8 mouse cellular contexts compared by ENCODE assay signal in genomic region chr19:38224685-38225060, GRCm38 (mm10). TPM values are rescaled to one million over a fixed set of nuclear protein-coding genes. Genes with fewer than 3 reads are reported as not detected.
A peak's percentile ranks its signal among the peaks of the same experiment; 100 is the strongest.
DNase-seq lines count a peak whose midpoint lies in the region; ATAC-seq and TF ChIP-seq lines count a peak whose summit lies in the region.

No protein-coding gene starts in this region.

- H3K4me2 ChIP-seq in embryonic facial prominence, embryonic 14.5 days (ENCODE audit: low read depth, low read length) = peak overlapping the region; percentile 89
- H3K4me2 ChIP-seq in midbrain, embryonic 15.5 days = peak overlapping the region; percentile 68

- ATAC-seq in embryonic facial prominence, embryonic 14.5 days (ENCODE audit: low read depth) = no peak
- ATAC-seq in midbrain, embryonic 15.5 days (replicated peaks) = peak; percentile 65

- intact Hi-C loops in gastrocnemius, adult 2 months (cut with DNase I) = loop anchor here (10.0 kb wide), 1 partner anchor 590 kb away; the partner anchor contains the start of gene Noc3l
- intact Hi-C loops in gastrocnemius, postnatal 36 days (cut with DNase I) = loop anchor here (10.0 kb wide), 1 partner anchor 590 kb away; the partner anchor contains the start of gene Noc3l

- H3K36me3 ChIP-seq in E14TG2a.4 (ENCODE audit: insufficient read depth, low read length) = peaks cover 17% of the 10 kb centered on the region
- H3K36me3 ChIP-seq in embryonic facial prominence, embryonic 14.5 days (ENCODE audit: control insufficient read depth, insufficient read depth, low read length) = no peaks in the 10 kb centered on the region
- H3K36me3 ChIP-seq in midbrain, embryonic 15.5 days (replicated peaks) = no peaks in the 10 kb centered on the region

- no peak for TF ChIP-seq CTCF in gastrocnemius, adult 2 months (IDR thresholded peaks at IDR 0.05)
- no peak for TF ChIP-seq CTCF in E14TG2a.4 (conservative IDR thresholded peaks at IDR 0.05; ENCODE audit: low read length)
- no peak for TF ChIP-seq CTCF in layer of hippocampus, adult 2 months (conservative IDR thresholded peaks at IDR 0.05)

- H3K27ac ChIP-seq in gastrocnemius, adult 2 months = peak overlapping the region; percentile 91
- peak overlapping the region; percentile 71; the same call in 1 of the 2 replicates for H3K27ac ChIP-seq in embryonic facial prominence, embryonic 14.5 days (replicated peaks; ENCODE audit: low read depth, low read length)
- H3K27ac ChIP-seq in layer of hippocampus, adult 2 months = peak overlapping the region; percentile 92
- H3K27ac ChIP-seq in midbrain, embryonic 15.5 days = peak overlapping the region; percentile 96

- H3K4me3 ChIP-seq in gastrocnemius, adult 2 months = peak overlapping the region; percentile 85
- peak overlapping the region; percentile 94 for H3K4me3 ChIP-seq in E14TG2a.4 (replicated peaks; ENCODE audit: low read length)
- peak overlapping the region; percentile 74 for H3K4me3 ChIP-seq in embryonic facial prominence, embryonic 14.5 days (ENCODE audit: low read depth, low read length)
- H3K4me3 ChIP-seq in layer of hippocampus, adult 2 months = peak overlapping the region; percentile 74
- peak overlapping the region; percentile 60 for H3K4me3 ChIP-seq in midbrain, embryonic 15.5 days

- H3K9me3 ChIP-seq in E14TG2a.4 (ENCODE audit: low read length) = peaks cover 6% of the 10 kb centered on the region
- H3K9me3 ChIP-seq in embryonic facial prominence, embryonic 14.5 days (ENCODE audit: control insufficient read depth, low read length) = 0 out of 2 replicates have a peak, but pooled peaks cover 3% of the 10 kb centered on the region
- no peaks in the 10 kb centered on the region for H3K9me3 ChIP-seq in midbrain, embryonic 15.5 days

- H3K9ac ChIP-seq in embryonic facial prominence, embryonic 14.5 days (ENCODE audit: low read depth, low read length) = peak overlapping the region; percentile 76
- H3K9ac ChIP-seq in midbrain, embryonic 15.5 days = peak overlapping the region; percentile 65

- H3K4me1 ChIP-seq in E14TG2a.4 (replicated peaks; ENCODE audit: low read depth, low read length) = peaks cover 11% of the 10 kb centered on the region
- H3K4me1 ChIP-seq in embryonic facial prominence, embryonic 14.5 days (ENCODE audit: control insufficient read depth, insufficient read depth, low read length) = peaks cover 5% of the 10 kb centered on the region; the same call in 1 of the 2 replicates
- peaks cover 16% of the 10 kb centered on the region for H3K4me1 ChIP-seq in midbrain, embryonic 15.5 days

- H3K27me3 ChIP-seq in E14TG2a.4 (ENCODE audit: insufficient read depth, low read length) = no peaks in the 10 kb centered on the region
- H3K27me3 ChIP-seq in embryonic facial prominence, embryonic 14.5 days (replicated peaks; ENCODE audit: control insufficient read depth, insufficient read depth, low read length) = no peaks in the 10 kb centered on the region
- H3K27me3 ChIP-seq in midbrain, embryonic 15.5 days (replicated peaks) = no peaks in the 10 kb centered on the region

- no peak for DNase-seq in gastrocnemius, adult 2 months
- DNase-seq in gastrocnemius, postnatal 36 days = no peak
- no peak for DNase-seq in embryonic facial prominence, embryonic 14.5 days (ENCODE audit: low spot score)
- peak; percentile 42 to 57 for DNase-seq in layer of hippocampus, adult 2 months (ENCODE audit: low spot score in 2 of 2)
- no peak for DNase-seq in urinary bladder, postnatal 14 days (ENCODE audit: low spot score)
- no peak for DNase-seq in gastrocnemius, adult 8-10 months (ENCODE audit: low spot score in 2 of 2)

- WGBS in embryonic facial prominence, embryonic 14.5 days = 14% methylated on average over 9 of the region's 9 CpGs
- 4% methylated on average over 9 of the region's 9 CpGs for WGBS in midbrain, embryonic 15.5 days

RNA-seq across cellular contexts. Expression of gene Fra10ac1, which starts 0.7 kb away (rescaled TPM):
- total RNA-seq in gastrocnemius, adult 2 months (2021) = 10 to 100 TPM; 10.5 to 15.7 TPM
- 10 to 100 TPM in 1 of 2 experiments, 1 to 10 TPM in 1; 10.0 to 10.7 TPM for total RNA-seq in gastrocnemius, postnatal 36 days (2021)
- polyA plus RNA-seq in embryonic facial prominence, embryonic 14.5 days (2014; fragmentation: Nextera tagmentation; extraction: Ambion mirVana) = 26.0 and 27.3 TPM in 2 replicates
- total RNA-seq in layer of hippocampus, adult 2 months (2021) = 10 to 100 TPM; 17.8 to 22.4 TPM
- polyA plus RNA-seq in midbrain, embryonic 15.5 days (2015; fragmentation: Nextera tagmentation; extraction: Ambion mirVana) = 41.3 and 43.9 TPM in 2 replicates
- total RNA-seq in gastrocnemius, adult 8-10 months (2022) = 10 to 100 TPM in 2 of 4 experiments, 1 to 10 TPM in 2; 7.6 to 11.5 (median 9.4) TPM

RNA-seq across cellular contexts. Expression of gene Lgi1, which starts 39.7 kb away (rescaled TPM):
- total RNA-seq in gastrocnemius, adult 2 months (2021) = 10 to 100 TPM in 1 of 2 experiments, 1 to 10 TPM in 1; 1.7 to 12.1 TPM
- total RNA-seq in gastrocnemius, postnatal 36 days (2021) = 1 to 10 TPM; 1.5 to 3.1 TPM
- polyA plus RNA-seq in embryonic facial prominence, embryonic 14.5 days (2014; fragmentation: Nextera tagmentation; extraction: Ambion mirVana) = 5.9 and 6.1 TPM in 2 replicates
- total RNA-seq in layer of hippocampus, adult 2 months (2021) = 100 to 1,000 TPM; 196 to 209 TPM
- 14.7 and 20.7 TPM in 2 replicates for polyA plus RNA-seq in midbrain, embryonic 15.5 days (2015; fragmentation: Nextera tagmentation; extraction: Ambion mirVana)
- total RNA-seq in gastrocnemius, adult 8-10 months (2022) = 1 to 10 TPM; 1.7 to 4.1 (median 3.1) TPM

Comparison
In these comparisons a context has a peak if more than half of its experiments do, and no peak if none do; other contexts are left out.
1. DNase-seq: peak in layer of hippocampus, adult 2 months (2 of 2); none in gastrocnemius, adult 2 months (single experiment), gastrocnemius, postnatal 36 days (0 of 2), embryonic facial prominence, embryonic 14.5 days (single experiment), urinary bladder, postnatal 14 days (single experiment) and gastrocnemius, adult 8-10 months (0 of 2).
2. RNA of gene Lgi1, which starts 39.7 kb away (total RNA-seq): 196 to 209 TPM in layer of hippocampus, adult 2 months; 1.7 to 12.1 TPM in gastrocnemius, adult 2 months, 1.7 to 4.1 TPM in gastrocnemius, adult 8-10 months and 1.5 to 3.1 TPM in gastrocnemius, postnatal 36 days; every median in the first group is over 10 times any median in the second.
3. Peak in every context shown above with its lines, with median percentiles within 50 percentile points of each other: H3K27ac ChIP-seq and H3K4me3 ChIP-seq.